Mouse (Mus musculus) embryonic facial prominence, embryonic 12.5 days (tissue): ENCODE data around the gene Snu13. TPM values are rescaled to one million over a fixed set of nuclear protein-coding genes. Genes with fewer than 3 reads are reported as not detected.

Experiments
- polyA plus RNA-seq: library from polyadenylated mRNA; unstranded; fragments of >200 nt; fragmentation: Nextera tagmentation; extraction: Ambion mirVana; gene quantifications from 2 replicates; pipeline ENCODE4 v1.2.1, GENCODE M21; 2016

Snu13 gene
- polyA plus RNA-seq, 1 experiment from 2014 or later, result 260 TPM

Other genes with a start within 250 kb of the Snu13 start
- gene Tef, start 245.2 kb downstream of the Snu13 start, polyA plus RNA-seq, result 29.7 and 30.9 TPM in 2 replicates
- gene Tob2, start 188.8 kb downstream of the Snu13 start, polyA plus RNA-seq, result 22.9 and 23.0 TPM in 2 replicates
- gene Phf5a, start 175.7 kb downstream of the Snu13 start, polyA plus RNA-seq, result 145 and 163 TPM in 2 replicates
- 146 and 155 TPM in 2 replicates for gene Aco2, start 175.3 kb downstream of the Snu13 start, polyA plus RNA-seq
- 59.3 and 61.3 TPM in 2 replicates for gene Polr3h, start 121.4 kb downstream of the Snu13 start, polyA plus RNA-seq
- gene Csdc2, start 110.8 kb downstream of the Snu13 start, polyA plus RNA-seq, result 12.8 and 15.9 TPM in 2 replicates
- gene Pmm1, start 86.7 kb downstream of the Snu13 start, polyA plus RNA-seq, result 25.5 and 26.0 TPM in 2 replicates
- not detected in 2 replicates for gene 1700029P11Rik, start 67.1 kb downstream of the Snu13 start, polyA plus RNA-seq
- gene Xrcc6, start 59.8 kb downstream of the Snu13 start, polyA plus RNA-seq, result 85.8 and 88.3 TPM in 2 replicates
- gene Desi1, start 13.7 kb downstream of the Snu13 start, polyA plus RNA-seq, result 31.6 and 34.0 TPM in 2 replicates
- gene 4930407I10Rik, start 11.6 kb upstream of the Snu13 start, polyA plus RNA-seq, result 0.04 TPM in 1 of 2 replicates, not detected in the other
- 0.09 and 0.10 TPM in 2 replicates for gene Mei1, start 22.4 kb upstream of the Snu13 start, polyA plus RNA-seq
- gene Ccdc134, start 80.3 kb upstream of the Snu13 start, polyA plus RNA-seq, result 26.2 and 27.0 TPM in 2 replicates
- gene Srebf2, start 99.6 kb upstream of the Snu13 start, polyA plus RNA-seq, result 200 and 202 TPM in 2 replicates
- 0.75 and 0.79 TPM in 2 replicates for gene Shisa8, start 165.2 kb upstream of the Snu13 start, polyA plus RNA-seq
- 0.13 and 0.23 TPM in 2 replicates for gene Tnfrsf13c, start 176.8 kb upstream of the Snu13 start, polyA plus RNA-seq
- 68.8 and 71.0 TPM in 2 replicates for gene Cenpm, start 197.2 kb upstream of the Snu13 start, polyA plus RNA-seq
- gene 1500009C09Rik, start 204.8 kb upstream of the Snu13 start, polyA plus RNA-seq, result 0.29 TPM in 1 of 2 replicates, not detected in the other
- 59.9 and 66.0 TPM in 2 replicates for gene Sept3, start 227.3 kb upstream of the Snu13 start, polyA plus RNA-seq